Mouse (Mus musculus) MN1 (cell line): ENCODE measurements at regions not wholly inside any gene's neighbourhood (a gene's known extent, or its start where the extent isn't known, plus 50 kb on each side); places are given as distances from the start of the nearest gene placed in this dataset.

Source experiments
- DNase-seq: peaks from one replicate; pipeline ENCODE4 v3.0.0-alpha.2; 2016; ENCODE audit warnings: low spot score

DNA sequence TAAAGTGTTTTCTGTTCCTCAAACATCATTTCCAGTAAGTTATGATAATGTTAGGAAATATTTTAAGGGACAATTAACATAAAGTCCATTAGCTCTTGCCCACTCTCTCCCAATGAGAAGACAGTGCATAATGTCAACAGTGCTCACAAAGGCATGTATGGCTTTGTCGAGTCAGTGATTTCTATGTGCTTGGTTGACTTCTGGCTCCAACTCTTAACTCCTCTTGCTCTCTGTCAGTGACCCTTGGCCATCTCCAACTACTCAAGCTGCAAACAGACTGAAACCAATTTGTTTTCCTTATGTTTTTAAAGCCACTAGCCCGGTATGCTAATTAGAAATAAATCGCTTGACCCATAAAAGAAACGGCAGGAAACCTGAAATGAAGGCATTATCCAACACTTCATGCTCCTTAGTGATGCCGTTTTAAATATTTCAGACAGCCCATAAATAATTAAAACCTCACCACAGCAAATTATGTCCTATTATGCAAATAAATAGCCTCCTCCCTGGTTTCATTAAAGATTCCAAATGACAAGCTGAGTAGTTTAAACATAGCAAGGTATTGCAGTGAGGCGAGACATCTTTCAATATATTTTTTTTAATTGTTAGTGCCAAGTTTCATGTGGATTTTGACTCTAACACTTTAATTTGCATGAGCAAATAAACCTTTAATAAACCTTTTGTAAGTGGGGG, 1864.6 kb upstream of the Tenm3 start:
- DNase-seq = no peak

DNA sequence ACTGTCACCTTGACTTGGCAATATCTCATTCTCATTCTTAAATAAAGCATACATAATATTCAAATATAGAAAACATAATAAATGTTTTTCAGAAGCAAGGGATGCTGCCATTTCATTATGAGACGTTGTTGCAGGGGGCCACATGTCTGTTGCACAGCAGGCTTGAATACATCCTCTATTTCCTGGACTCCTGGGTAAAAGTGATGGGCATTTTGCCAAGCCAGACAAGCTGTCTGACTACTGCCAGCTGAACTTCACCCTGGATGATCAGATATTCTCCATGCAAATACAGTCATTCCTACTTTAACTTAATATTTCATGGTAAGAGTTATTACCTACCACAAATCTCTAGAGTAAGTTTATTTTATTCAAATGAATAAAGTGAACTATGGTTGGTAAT, 1860.5 kb upstream of the Tenm3 start:
- DNase-seq = peak; percentile 64

DNA sequence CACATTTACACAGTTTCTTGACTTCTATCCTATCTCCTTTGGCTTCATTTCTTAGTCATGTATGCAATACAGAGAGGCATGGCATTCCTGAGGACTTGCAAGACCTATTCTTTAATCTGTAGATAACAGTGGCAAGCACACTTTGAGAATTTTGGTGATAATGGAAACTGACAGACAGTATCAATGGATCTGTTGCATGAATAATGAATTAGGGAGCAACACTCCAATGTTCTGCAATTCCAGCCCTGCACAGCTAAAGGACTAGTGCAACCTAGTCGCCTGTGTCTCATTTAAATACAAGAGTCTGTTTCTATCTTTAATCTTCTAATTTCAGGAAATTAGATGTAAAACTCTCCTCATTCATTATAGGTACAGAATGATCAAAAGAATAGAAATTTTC, 1845.3 kb upstream of the Tenm3 start:
- DNase-seq = no peak

DNA sequence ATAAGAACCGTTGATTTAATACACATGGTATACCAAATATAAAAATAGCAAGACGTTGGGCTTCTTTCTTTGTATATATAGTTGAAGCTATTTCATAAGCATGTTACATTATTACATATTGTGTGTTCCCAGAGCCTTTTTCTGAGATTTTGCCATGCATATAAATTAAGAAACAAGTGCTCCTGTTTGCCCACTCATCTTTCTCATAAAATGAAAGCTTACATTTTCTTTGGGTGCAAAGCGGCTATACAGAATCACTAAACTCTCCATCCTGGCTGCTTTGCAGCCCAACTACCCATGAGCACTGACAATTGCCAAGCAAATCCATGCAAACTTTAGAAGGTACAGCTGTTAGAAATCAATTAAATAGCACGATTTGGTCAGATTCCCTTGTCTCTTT, 1821.6 kb upstream of the Tenm3 start:
- no peak for DNase-seq
